Mouse (Mus musculus) large intestine, adult 2 months (tissue): ENCODE measurements around the gene Pdzd7. TPM values are rescaled to one million over a fixed set of nuclear protein-coding genes. Genes with fewer than 3 reads are reported as not detected.

Source experiments
- DNase-seq: peaks from one replicate; pipeline ENCODE4 v3.0.0-alpha.2; 2012; ENCODE audit warnings: low read depth, low spot score
- WGBS: fragments of 180-500 bp; shearing (Covaris S2); methylation state at CpG from one replicate; pipeline ENCODE4 v1.1.7; 2018; 5-methylcytosine and 5-hydroxymethylcytosine counted together
- polyA plus RNA-seq: library from polyadenylated mRNA; depleted of rRNA; stranded (reverse); fragments of >200 nt; gene quantifications from 2 replicates; pipeline ENCODE4 v1.2.3, GENCODE M21; 2012

Pdzd7 gene
- polyA plus RNA-seq, 1 experiment: 0.19 TPM

GRCm38 (mm10) chr19:45036867-45037266, 8.7 kb downstream of the Pdzd7 start:
- WGBS: 46% methylated on average over 16 of the region's 16 CpGs
- no peak for DNase-seq

GRCm38 (mm10) chr19:45032570-45033332, 12.8 kb downstream of the Pdzd7 start:
- 57% methylated on average over 17 of the region's 17 CpGs for WGBS
- DNase-seq: no peak

- DNase-seq: no peak
- 8% methylated on average over 4 of the region's 4 CpGs for WGBS
These were observed 13.7 kb downstream of the Pdzd7 start for GRCm38 (mm10) chr19:45031780-45032179.

GRCm38 (mm10) chr19:45030746-45031693, 14.5 kb downstream of the Pdzd7 start:
- peak; percentile 91 for DNase-seq
- WGBS: 30% methylated on average over 20 of the region's 20 CpGs

- DNase-seq: no peak
- 28% methylated on average over 8 of the region's 8 CpGs for WGBS
These were observed 15.4 kb downstream of the Pdzd7 start for GRCm38 (mm10) chr19:45030111-45030510.

- 63% methylated on average over 9 of the region's 9 CpGs for WGBS
- no peak for DNase-seq
These were observed 15.9 kb downstream of the Pdzd7 start for GRCm38 (mm10) chr19:45029571-45029970.

DNA sequence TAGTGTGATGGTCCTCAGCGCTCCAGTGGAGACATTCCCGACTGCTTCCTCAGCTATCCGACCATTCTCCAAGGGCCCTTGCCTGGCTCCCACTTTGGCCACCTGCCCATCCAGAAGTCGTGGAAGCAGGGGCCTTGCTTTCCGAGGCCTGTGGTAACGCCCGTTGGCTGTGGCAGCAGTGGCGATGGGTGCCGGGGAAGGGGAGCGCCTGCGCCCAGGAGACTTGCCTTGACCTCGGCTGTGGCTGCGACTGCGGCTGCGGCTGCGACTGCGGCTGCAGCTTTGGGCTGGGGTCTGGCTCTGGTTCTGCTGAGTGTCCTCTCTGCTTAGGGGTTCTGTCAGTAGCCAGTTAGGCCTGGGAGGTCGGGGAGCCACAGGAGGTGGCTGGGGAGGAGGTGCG, 16.8 kb downstream of the Pdzd7 start:
- no peak for DNase-seq
- 67% methylated on average over 19 of the region's 19 CpGs for WGBS

DNA sequence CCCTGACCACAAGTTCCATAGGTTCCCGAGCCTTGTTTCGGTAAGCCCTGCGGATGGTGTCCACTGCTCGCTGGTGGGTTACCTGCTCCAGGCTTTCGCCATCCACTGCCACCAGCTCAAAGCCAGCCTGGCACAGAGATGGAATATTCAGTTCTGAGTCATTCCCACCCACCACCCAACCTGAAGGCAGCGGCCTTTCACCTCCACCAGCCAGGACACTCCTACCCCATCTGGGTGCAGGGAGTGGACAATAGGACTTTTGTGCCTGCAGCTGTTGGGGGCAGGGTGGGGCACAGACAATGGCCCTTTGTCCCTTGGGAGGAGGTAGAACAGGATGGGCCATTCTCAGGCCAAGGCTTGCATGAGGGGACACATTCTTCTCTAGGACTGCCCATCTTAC, 17.7 kb downstream of the Pdzd7 start:
- WGBS: 53% methylated on average over 6 of the region's 6 CpGs
- no peak for DNase-seq

- DNase-seq: no peak
- 44% methylated on average over 6 of the region's 6 CpGs for WGBS
These were observed 18.4 kb downstream of the Pdzd7 start for GRCm38 (mm10) chr19:45026958-45027670.

DNA sequence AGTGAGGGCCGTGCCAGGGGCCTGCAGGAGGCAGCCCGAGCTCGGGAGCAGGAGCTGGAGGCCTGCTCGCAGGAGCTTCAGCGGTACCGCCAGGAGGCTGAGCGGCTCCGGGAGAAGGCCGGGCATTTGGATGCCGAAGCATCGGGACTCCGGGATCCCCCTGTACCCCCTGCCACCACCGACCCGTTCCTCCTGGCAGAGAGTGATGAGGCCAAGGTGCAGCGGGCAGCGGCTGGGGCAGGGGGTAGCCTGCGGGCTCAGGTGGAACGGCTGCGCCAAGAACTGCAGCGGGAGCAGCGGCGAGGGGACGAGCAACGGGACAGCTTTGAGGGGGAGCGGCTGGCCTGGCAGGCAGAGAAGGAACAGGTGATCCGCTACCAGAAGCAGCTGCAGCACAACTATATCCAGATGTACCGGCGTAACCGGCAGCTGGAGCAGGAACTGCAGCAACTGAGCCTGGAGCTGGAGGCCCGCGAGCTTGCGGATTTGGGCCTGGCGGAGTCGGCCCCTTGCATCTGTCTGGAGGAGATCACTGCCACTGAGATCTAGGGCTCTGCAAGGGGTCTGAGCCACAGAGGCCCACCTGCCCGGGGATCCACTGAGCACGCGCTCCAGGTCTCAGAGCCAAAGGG, 19.5 kb downstream of the Pdzd7 start:
- WGBS: 90% methylated on average over 37 of the region's 37 CpGs

DNA sequence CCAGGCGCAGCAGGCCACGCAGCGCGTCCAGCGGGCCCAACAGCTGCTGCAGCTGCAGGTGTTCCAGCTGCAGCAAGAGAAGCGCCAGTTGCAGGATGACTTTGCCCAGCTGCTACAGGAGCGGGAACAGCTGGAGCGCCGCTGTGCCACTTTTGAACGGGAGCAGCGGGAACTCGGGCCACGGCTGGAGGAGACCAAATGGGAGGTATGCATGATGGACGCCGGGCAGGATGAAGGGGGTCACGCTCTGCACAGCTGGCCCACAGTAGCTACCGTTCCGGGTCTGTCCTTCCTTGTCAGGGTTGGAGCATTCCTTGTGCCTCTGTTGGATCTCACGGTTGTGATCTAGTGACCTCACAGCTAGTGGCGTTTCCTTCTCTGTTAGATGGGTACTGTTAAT, 20.7 kb downstream of the Pdzd7 start:
- 85% methylated on average over 20 of the region's 20 CpGs for WGBS
- no peak for DNase-seq

More for the DNA sequence above, 19.5 kb downstream of the Pdzd7 start:
- no peak for DNase-seq

DNA sequence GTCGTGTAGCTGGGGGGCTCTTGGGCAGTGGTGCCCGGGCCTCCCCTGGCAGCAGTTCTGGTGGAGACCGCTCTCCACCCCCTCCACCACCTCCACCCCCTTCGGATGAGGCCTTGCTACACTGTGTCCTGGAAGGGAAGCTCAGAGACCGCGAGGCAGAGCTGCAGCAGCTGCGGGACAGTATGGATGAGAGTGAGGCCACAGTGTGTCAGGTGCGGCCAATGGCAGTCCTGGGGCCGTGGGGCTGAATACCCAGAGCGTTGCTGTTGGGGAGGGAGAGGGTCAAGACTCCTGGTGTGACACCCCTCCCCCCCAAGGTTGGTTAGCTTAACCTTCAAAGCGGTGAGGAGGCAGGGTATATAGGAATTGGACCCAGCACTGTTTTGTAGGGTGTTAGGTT, 21.5 kb downstream of the Pdzd7 start:
- no peak for DNase-seq
- 80% methylated on average over 11 of the region's 11 CpGs for WGBS

DNA sequence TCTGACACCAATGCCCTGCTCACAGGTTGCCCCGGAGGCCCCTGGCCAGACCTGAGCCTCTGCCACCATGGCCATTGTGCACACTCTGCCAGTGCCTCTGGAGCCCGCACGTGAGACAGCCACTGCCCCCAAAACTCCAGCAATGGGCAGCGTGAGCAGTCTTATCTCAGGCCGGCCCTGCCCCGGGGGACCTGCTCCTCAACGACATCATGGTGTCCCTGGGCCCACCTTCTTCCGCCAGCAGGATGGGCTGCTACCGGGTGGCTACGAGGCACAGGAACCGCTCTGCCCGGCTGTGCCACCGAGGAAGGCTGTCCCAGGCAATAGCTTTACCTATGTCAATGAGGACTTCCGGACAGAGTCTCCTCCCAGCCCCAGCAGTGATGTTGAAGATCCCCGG, 24.2 kb downstream of the Pdzd7 start:
- 79% methylated on average over 15 of the region's 15 CpGs for WGBS

DNA sequence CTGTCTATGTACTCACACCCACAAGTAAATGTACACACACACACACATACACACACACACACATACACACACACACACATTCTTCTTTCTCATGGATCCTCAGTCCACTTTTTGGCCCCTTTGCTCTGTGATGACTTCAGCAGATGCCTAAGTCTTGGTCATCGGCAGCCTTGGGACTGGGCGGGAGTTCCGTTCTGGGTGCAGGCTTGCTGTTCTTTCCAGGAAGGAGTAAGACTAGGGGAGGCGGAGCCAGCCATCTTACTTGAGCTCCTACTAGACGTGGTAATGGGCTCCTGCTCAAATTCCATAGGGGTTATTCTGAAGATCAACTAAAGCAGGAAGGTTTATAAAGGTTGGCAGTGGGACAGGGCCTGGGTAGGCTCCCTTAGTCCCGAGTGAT, 25.2 kb downstream of the Pdzd7 start:
- WGBS: 12% methylated on average over 6 of the region's 6 CpGs
- DNase-seq: no peak

More for the DNA sequence above, 24.2 kb downstream of the Pdzd7 start:
- DNase-seq: no peak

- 5% methylated on average over 13 of the region's 13 CpGs for WGBS
- no peak for DNase-seq
These were observed 27.1 kb downstream of the Pdzd7 start for GRCm38 (mm10) chr19:45018351-45018831.

DNA sequence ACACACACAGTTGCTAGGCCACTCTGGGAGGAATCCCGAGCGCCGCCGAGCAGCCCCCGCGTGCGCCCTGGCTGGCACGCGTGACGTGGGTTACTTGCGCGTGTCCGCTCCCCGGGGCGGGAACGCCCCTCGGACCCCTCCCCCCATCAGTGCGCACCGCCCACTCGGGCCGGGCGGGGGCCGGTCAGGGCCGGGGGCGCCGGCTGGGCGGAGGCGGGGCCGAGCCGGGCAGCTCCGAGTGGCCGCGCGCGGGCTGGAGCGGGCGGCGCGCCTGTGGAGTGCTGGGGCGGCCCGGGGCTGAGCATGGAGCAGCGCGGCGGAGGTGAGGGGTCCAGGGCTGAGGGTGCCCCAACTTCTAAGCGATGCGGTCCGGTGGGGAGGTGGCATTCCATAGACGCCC, 27.6 kb downstream of the Pdzd7 start:
- 2% methylated on average over 45 of the region's 48 CpGs for WGBS
- DNase-seq: no peak

GRCm38 (mm10) chr19:45017216-45017771, 28.2 kb downstream of the Pdzd7 start:
- DNase-seq: no peak
- under 1% methylated on average over 27 of the region's 27 CpGs for WGBS

GRCm38 (mm10) chr19:45016341-45017215, 28.9 kb downstream of the Pdzd7 start:
- under 1% methylated on average over 18 of the region's 18 CpGs for WGBS
- DNase-seq: no peak
